Mouse (Mus musculus) ES-E14 (cell line): Measurements from ENCODE around the gene Nkain4. TPM values are rescaled to one million over a fixed set of nuclear protein-coding genes. Genes with fewer than 3 reads are reported as not detected.

Experiments used
- DNase-seq: peaks from one replicate; pipeline ENCODE4 v3.0.0-alpha.2; 2013; ENCODE audit warnings: low read depth, low spot score
- H3K27ac ChIP-seq: 2 replicates; pipeline ENCODE4 v1.5.1; 2012; ENCODE audit warnings: low read depth, mild to moderate bottlenecking, low read length, moderate library complexity, mixed read lengths; ENCODE audit not compliant: poor library complexity, insufficient read depth, severe bottlenecking
- H3K36me3 ChIP-seq: 2 replicates; pipeline ENCODE4 v1.6.1; 2012; ENCODE audit warnings: mild to moderate bottlenecking, low read length, moderate library complexity, mixed read lengths; ENCODE audit not compliant: control insufficient read depth, poor library complexity, insufficient read depth, severe bottlenecking
- H3K4me1 ChIP-seq, 2 experiments: fragments of 150-350 bp in 1 of 2; sonication (generic) in 1 of 2; 2 replicates each; pipeline ENCODE4 v1.6.1; 2012; ENCODE audit warnings: low read length in 2 of 2, mild to moderate bottlenecking in 1 of 2, mixed read lengths in 1 of 2; ENCODE audit not compliant: control insufficient read depth in 2 of 2, insufficient read depth in 2 of 2, poor library complexity in 1 of 2
- H3K4me3 ChIP-seq, 2 experiments: fragments of 150-350 bp in 1 of 2; sonication (generic) in 1 of 2; 2 replicates each; pipeline ENCODE4 v1.5.1; 2012; ENCODE audit warnings: low read length in 2 of 2, low read depth in 1 of 2, mild to moderate bottlenecking in 1 of 2, mixed read lengths in 1 of 2; ENCODE audit not compliant: insufficient read depth in 1 of 2, poor library complexity in 1 of 2, severe bottlenecking in 1 of 2
- H3K9ac ChIP-seq: 2 replicates; pipeline ENCODE4 v1.6.1; 2012; ENCODE audit warnings: low read depth, mild to moderate bottlenecking, low read length, mixed read lengths; ENCODE audit not compliant: poor library complexity, insufficient read depth, severe bottlenecking
- H3K9me3 ChIP-seq: fragments of 150-350 bp; sonication (generic); 2 replicates; pipeline ENCODE4 v1.6.1; 2012; ENCODE audit warnings: low read depth, mild to moderate bottlenecking, low read length; ENCODE audit not compliant: control insufficient read depth, insufficient read depth
- CHD2 ChIP-seq: IDR thresholded peaks from 2 replicates; pipeline ENCODE4 v1.6.1; 2014; ENCODE audit warnings: mild to moderate bottlenecking, low read depth, low read length, inconsistent platforms
- HCFC1 ChIP-seq: IDR thresholded peaks from 2 replicates; pipeline ENCODE4 v1.6.1; 2012; ENCODE audit warnings: low read length, inconsistent platforms, borderline replicate concordance; ENCODE audit not compliant: insufficient read depth
- MAFK ChIP-seq: IDR thresholded peaks from 2 replicates; pipeline ENCODE4 v1.6.1; 2014; ENCODE audit warnings: mild to moderate bottlenecking, low read depth, low read length, inconsistent platforms; ENCODE audit not compliant: insufficient read depth
- ZC3H11A ChIP-seq: IDR thresholded peaks from 2 replicates; pipeline ENCODE4 v1.6.1; 2012; ENCODE audit warnings: low read depth, mild to moderate bottlenecking, inconsistent platforms, low read length, borderline replicate concordance
- ZNF384 ChIP-seq: IDR thresholded peaks from 2 replicates; pipeline ENCODE4 v1.6.1; 2012; ENCODE audit warnings: low read depth, low read length, inconsistent platforms
- in situ Hi-C, 2 experiments: fragments of 600-800 bp; cut with MboI; formaldehyde crosslinking; loops; one replicate each; pipeline ENCODE4 v1.15.1; 2025; ENCODE audit warnings: low sequenced_read_pairs in 2 of 2, inconsistent platforms in 1 of 2; ENCODE audit not compliant: unreplicated experiment in 2 of 2
- total RNA-seq: library from RNA; depleted of rRNA; stranded (reverse); fragments of 300-350 nt; gene quantifications from 2 replicates; pipeline ENCODE4 v1.2.3, GENCODE M21; 2012; rRNA removed

Gene Nkain4
- 7.8 and 12.4 TPM in 2 replicates for total RNA-seq

DNA sequence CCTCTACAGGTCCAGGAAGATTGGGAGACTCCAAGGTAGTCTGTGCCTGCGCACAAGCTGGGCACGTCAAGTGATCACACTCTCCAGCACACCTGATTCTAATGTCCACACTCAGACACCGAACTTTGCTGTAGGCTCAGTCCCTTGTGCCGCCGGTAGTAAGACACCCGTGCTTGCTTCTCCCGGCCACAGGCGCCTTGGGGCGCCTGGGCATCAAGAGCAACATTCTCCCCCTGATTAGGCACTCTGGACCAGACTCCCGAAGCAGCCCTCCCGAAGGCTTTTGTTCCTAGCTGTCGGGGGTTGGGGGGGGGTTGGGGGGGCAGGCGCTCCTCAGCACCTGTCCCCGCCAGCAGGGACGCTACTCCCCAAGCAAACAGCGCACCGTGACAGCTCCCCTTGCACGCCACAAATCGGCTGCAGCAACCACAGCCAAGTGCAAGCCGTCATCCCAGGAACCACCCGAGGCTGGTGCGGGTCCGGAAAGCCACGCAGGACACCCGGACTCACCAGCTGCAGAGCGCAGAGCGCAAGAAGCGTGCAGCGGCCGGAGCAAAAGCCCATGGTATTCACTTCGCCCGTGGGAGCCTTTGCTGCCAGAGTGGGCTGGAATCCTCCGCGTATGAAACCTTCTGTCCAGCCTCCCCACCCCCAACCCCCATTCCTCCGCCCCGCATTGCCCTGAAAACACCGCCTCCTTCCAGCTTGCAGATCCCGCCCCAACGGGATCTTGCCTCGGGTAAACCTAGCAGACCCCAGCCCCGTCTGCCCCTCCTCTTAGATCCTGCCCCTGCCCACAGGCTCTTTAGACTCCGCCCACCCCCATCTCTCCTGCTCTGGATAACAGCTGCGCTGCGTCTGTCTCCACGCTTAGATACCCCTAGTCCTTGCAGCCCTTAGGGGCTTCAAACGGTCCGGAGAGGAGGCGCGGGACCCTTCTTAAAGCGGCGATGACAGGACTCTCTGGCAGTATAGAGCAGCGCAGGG, at the start of gene Nkain4:
Gene Nkain4 (minus strand): TSS at position 639 of the 987 bp plus-strand sequence.
- H3K4me3 ChIP-seq, result peak within 1 kb of the TSS; percentile 74 to 79
- DNase-seq, result peak; percentile 87
- peaks cover 4 to 35% of the 10 kb centered on the region in 2 experiments; a peak in 3 of 4 replicates for H3K4me1 ChIP-seq
- in situ Hi-C loops, result no loop called here
- no peaks in the 10 kb centered on the region for H3K9me3 ChIP-seq
- peak within 1 kb of the TSS; percentile 85; the same call in 1 of the 2 replicates for H3K27ac ChIP-seq
- H3K9ac ChIP-seq, result peak within 1 kb of the TSS; percentile 41; the same call in 1 of the 2 replicates
- 0 out of 2 replicates have a peak, but pooled peaks have one; percentile 19 for TF ChIP-seq CHD2
- no peak for TF ChIP-seq ZC3H11A
- H3K36me3 ChIP-seq, result no peaks in the 10 kb centered on the region

DNA sequence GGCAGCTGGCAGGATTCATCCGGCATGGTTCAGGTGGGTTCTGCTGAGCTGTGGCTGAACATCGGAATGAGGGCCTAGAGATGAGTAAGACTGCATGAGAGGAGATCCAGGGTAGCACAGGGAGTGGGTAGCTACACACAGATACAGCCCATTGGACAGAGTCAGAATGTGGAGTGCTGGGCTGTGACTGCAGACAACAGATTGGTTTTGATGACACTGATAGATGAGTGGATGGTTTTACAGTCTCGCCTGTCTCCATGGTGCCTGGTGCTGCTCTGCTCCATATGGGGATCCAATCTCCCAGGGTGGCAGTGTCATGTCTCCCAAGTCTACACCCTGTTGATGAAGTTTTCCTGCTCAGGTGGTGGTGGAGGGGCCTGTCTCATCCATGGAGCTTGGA, 42.4 kb upstream of the Nkain4 start:
- in situ Hi-C loops, result loop anchor here in 1 of 2 experiments (5.0 kb wide), 1 partner anchor 65 kb away; no protein-coding TSS in a partner anchor

DNA sequence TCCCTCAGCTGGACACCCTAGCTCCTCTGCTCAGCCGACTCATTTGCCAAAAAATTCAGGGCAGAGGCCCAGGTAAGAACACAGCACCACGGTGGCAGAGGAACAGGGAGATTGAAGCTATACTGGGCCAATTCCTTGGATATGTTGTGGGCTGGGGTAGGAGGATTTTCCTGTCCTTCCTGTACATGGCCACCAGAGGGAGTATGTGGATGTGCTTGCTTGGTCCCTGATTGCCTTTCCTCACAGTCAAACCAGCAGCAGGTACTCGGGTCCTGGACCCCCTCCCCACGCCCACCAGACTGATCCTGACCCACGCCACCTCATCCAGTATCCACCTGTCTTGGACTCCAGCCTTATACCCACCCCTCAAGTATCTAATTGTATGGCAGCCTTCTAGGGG, 41.9 kb upstream of the Nkain4 start:
- TF ChIP-seq ZNF384 (no peak), ZC3H11A (peak; percentile 79)
- H3K27ac ChIP-seq, result no peak overlapping the region
- in situ Hi-C loops, result loop anchor here in 1 of 2 experiments (5.0 kb wide), 1 partner anchor 66 kb away; no protein-coding TSS in a partner anchor
- no peaks in the 10 kb centered on the region for H3K9me3 ChIP-seq
- H3K9ac ChIP-seq, result no peak overlapping the region
- H3K4me1 ChIP-seq, result no peaks in the 10 kb centered on the region
- H3K4me3 ChIP-seq, result no peak overlapping the region
- no peaks in the 10 kb centered on the region for H3K36me3 ChIP-seq
- DNase-seq, result peak; percentile 29

More for the DNA sequence above, 42.4 kb upstream of the Nkain4 start:
- DNase-seq, result no peak
- Histone ChIP-seq H3K9me3 (no peaks in the 10 kb centered on the region), H3K4me3 (no peak overlapping the region), H3K9ac (no peak overlapping the region), H3K27ac (no peak overlapping the region), H3K36me3 (no peaks in the 10 kb centered on the region), H3K4me1 (no peaks in the 10 kb centered on the region)
- TF ChIP-seq ZNF384 (no peak), ZC3H11A (no peak)

DNA sequence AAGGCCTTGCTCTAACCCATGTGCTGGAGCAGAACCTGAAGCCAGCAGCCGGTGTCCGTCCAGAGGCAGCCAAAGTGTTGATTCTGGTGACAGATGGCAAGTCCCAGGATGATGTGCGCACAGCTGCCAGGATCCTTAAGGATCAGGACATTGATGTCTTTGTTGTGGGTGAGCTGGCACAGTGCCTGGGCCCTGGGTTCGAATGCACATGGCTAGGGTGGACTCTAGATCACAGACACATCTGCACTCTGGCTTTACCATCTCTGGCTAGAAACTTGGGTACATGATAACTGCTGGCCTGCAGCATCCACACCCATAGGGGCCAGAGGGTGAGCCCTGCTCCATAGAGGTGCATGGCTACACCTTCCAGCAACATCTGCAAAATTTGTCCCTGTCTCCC, 41.0 kb upstream of the Nkain4 start:
- Histone ChIP-seq H3K27ac (no peak overlapping the region), H3K4me3 (no peak overlapping the region), H3K9ac (no peak overlapping the region), H3K36me3 (no peaks in the 10 kb centered on the region), H3K9me3 (no peaks in the 10 kb centered on the region), H3K4me1 (no peaks in the 10 kb centered on the region)
- DNase-seq, result no peak
- in situ Hi-C loops, result loop anchor here in 1 of 2 experiments (5.0 kb wide), 1 partner anchor 67 kb away; no protein-coding TSS in a partner anchor
- no peak for TF ChIP-seq ZC3H11A

DNA sequence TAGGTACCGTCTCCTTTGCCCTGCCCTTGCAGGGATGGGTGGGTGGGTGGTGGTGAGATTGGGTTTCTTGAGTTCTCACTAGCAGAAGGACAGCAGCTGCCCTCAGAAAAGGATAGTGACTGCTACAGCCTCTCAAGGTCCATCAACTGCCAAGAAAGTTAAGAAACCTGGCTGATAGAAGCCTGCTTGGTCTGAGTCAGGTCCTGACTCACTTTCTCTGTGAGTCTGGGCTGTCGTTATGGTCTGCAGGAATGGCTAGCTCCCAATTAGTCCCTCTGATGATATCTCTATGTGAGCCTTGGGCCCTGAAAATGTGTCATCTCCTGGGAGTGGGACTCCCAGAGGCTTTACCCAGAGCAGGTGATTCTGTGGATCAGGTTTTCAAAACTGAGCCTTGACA, 39.9 kb upstream of the Nkain4 start:
- TF ChIP-seq MAFK, result no peak
- no peak for TF ChIP-seq CHD2
- TF ChIP-seq ZC3H11A, result no peak
- TF ChIP-seq ZNF384, result no peak
- no peak for TF ChIP-seq HCFC1
- no peak overlapping the region for H3K9ac ChIP-seq
- in situ Hi-C loops, result no loop called here
- no peak overlapping the region for H3K4me3 ChIP-seq
- no peaks in the 10 kb centered on the region for H3K9me3 ChIP-seq
- H3K36me3 ChIP-seq, result no peaks in the 10 kb centered on the region
- no peaks in the 10 kb centered on the region for H3K4me1 ChIP-seq
- no peak overlapping the region for H3K27ac ChIP-seq
- DNase-seq, result no peak
